Mouse (Mus musculus) lung, embryonic 16.5 days (tissue): ENCODE measurements around the gene Psmb7. TPM values are rescaled to one million over a fixed set of nuclear protein-coding genes. Genes with fewer than 3 reads are reported as not detected.
A peak's percentile ranks its signal among the peaks of the same experiment; 100 is the strongest.

ENCODE experiments used
- ATAC-seq: fragments of 200-750 bp; cut with Nextera tagmentation; 2 replicates; pipeline ENCODE4 v1.8.0; 2017; ENCODE audit warnings: low read depth, mild to moderate bottlenecking, moderate library complexity
- H3K27ac ChIP-seq: fragments of 300-500 bp; sonication (generic); 2 replicates; pipeline ENCODE4 v1.5.1; 2014; ENCODE audit warnings: mild to moderate bottlenecking, control low read depth, low read length
- H3K27me3 ChIP-seq: fragments of 300-500 bp; sonication (generic); 2 replicates; pipeline ENCODE4 v1.6.1; 2014; ENCODE audit warnings: low read depth, low read length, mixed read lengths; ENCODE audit not compliant: control insufficient read depth, insufficient read depth
- H3K36me3 ChIP-seq: fragments of 300-500 bp; sonication (generic); 2 replicates; pipeline ENCODE4 v1.6.1; 2014; ENCODE audit warnings: low read length; ENCODE audit not compliant: control insufficient read depth, insufficient read depth
- H3K4me1 ChIP-seq: fragments of 300-500 bp; sonication (generic); replicated peaks from 2 replicates; pipeline ENCODE4 v1.6.1; 2014; ENCODE audit warnings: low read length, mixed read lengths; ENCODE audit not compliant: control insufficient read depth, insufficient read depth
- H3K4me2 ChIP-seq: fragments of 300-500 bp; sonication (generic); 2 replicates; pipeline ENCODE4 v1.6.1; 2014; ENCODE audit warnings: low read depth, low read length, control low read depth
- H3K4me3 ChIP-seq: fragments of 300-500 bp; sonication (generic); 2 replicates; pipeline ENCODE4 v1.5.1; 2014; ENCODE audit warnings: mild to moderate bottlenecking, low read length, control low read depth
- H3K9ac ChIP-seq: fragments of 300-500 bp; sonication (generic); 2 replicates; pipeline ENCODE4 v1.6.1; 2014; ENCODE audit warnings: low read length, control low read depth
- H3K9me3 ChIP-seq: fragments of 300-500 bp; sonication (generic); 2 replicates; pipeline ENCODE4 v1.6.1; 2016; ENCODE audit warnings: low read length; ENCODE audit not compliant: control insufficient read depth
- WGBS: fragments of 180-500 bp; shearing (Covaris S2); extraction: QIAGEN DNeasy Blood & Tissue Kit; methylation state at CpG from one replicate; pipeline ENCODE4 v1.1.7; 2014; 5-methylcytosine and 5-hydroxymethylcytosine counted together
- polyA plus RNA-seq: library from polyadenylated mRNA; unstranded; fragments of >200 nt; fragmentation: Nextera tagmentation; extraction: Ambion mirVana; gene quantifications from 2 replicates; pipeline ENCODE4 v1.2.1, GENCODE M21; 2015

Psmb7 gene
- polyA plus RNA-seq, 1 experiment from 2014 or later = 238 TPM

- Histone ChIP-seq H3K36me3 (no peaks in the 10 kb centered on the region; the same call in 1 of the 2 replicates), H3K9ac (no peak overlapping the region), H3K27ac (peak overlapping the region; percentile 54), H3K9me3 (no peaks in the 10 kb centered on the region), H3K4me1 (peaks cover 29% of the 10 kb centered on the region), H3K4me2 (no peak overlapping the region), H3K4me3 (no peak overlapping the region), H3K27me3 (no peaks in the 10 kb centered on the region)
- 0 out of 2 replicates have a peak, but pooled peaks have one; percentile 1 for ATAC-seq
Measured at GRCm38 (mm10) chr2:38545706-38546105, 98.2 kb downstream of the Psmb7 start.

GRCm38 (mm10) chr2:38544982-38545381 is 98.9 kb downstream of the Psmb7 start:
- Histone ChIP-seq H3K9me3 (no peaks in the 10 kb centered on the region), H3K9ac (no peak overlapping the region), H3K36me3 (no peaks in the 10 kb centered on the region), H3K4me1 (peaks cover 30% of the 10 kb centered on the region), H3K4me2 (no peak overlapping the region), H3K27me3 (no peaks in the 10 kb centered on the region), H3K27ac (no peak overlapping the region), H3K4me3 (no peak overlapping the region)
- 63% methylated on average over 6 of the region's 6 CpGs for WGBS
- no peak for ATAC-seq

DNA sequence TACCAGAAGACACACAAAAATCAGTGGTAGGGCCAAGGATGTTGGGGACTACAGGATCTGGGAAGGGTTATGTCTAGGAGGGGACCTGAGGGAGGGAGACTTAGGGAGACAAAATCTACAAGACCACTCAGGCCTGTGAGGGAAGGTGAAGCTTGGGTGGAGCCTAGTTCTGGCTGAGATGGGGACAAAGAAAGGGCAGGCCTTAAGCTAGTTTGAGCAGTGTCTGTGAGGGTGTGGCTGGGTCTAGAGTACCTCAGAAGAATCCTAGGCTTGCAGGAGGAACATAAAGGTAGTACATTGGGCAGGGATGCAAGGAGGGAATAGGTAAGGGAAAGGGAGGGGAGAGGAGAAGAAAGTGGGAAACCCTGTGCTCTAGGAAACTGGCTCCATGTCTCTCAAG is 99.5 kb downstream of the Psmb7 start:
- Histone ChIP-seq H3K4me1 (peaks cover 36% of the 10 kb centered on the region), H3K9ac (no peak overlapping the region), H3K36me3 (no peaks in the 10 kb centered on the region), H3K27me3 (no peaks in the 10 kb centered on the region), H3K9me3 (no peaks in the 10 kb centered on the region), H3K4me3 (no peak overlapping the region), H3K27ac (no peak overlapping the region), H3K4me2 (no peak overlapping the region)
- no peak for ATAC-seq

GRCm38 (mm10) chr2:38543158-38543557 is 100.7 kb downstream of the Psmb7 start:
- ATAC-seq = no peak
- Histone ChIP-seq H3K36me3 (no peaks in the 10 kb centered on the region), H3K9ac (no peak overlapping the region), H3K27ac (no peak overlapping the region), H3K9me3 (no peaks in the 10 kb centered on the region), H3K4me1 (peaks cover 36% of the 10 kb centered on the region), H3K27me3 (no peaks in the 10 kb centered on the region), H3K4me2 (no peak overlapping the region), H3K4me3 (no peak overlapping the region)
- 82% methylated on average over 2 of the region's 2 CpGs for WGBS

DNA sequence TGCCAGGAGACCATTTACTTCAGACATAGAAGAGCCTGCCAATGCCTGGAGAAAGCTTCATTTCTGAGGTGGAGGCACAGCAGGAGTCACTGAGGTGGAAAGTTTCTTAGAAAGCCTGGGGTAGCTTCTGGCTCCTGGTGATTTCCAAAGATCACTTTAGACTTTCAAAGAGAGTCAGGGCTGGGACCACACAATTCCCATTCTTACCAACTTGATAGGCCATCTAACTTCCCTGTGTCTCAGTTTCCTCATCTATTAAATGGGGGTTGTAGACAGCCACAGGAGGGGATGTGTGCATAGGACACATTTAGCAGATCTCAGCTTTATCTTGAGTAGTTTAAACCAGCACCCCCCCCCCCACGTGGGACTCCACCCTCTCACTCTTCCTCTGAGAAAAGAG is 101.5 kb downstream of the Psmb7 start:
- ATAC-seq = no peak
- Histone ChIP-seq H3K9me3 (no peaks in the 10 kb centered on the region), H3K4me2 (no peak overlapping the region), H3K4me1 (peaks cover 41% of the 10 kb centered on the region), H3K27me3 (no peaks in the 10 kb centered on the region), H3K4me3 (no peak overlapping the region), H3K9ac (no peak overlapping the region), H3K27ac (no peak overlapping the region), H3K36me3 (no peaks in the 10 kb centered on the region)
- 54% methylated on average over 1 of the region's 1 CpGs for WGBS

GRCm38 (mm10) chr2:38541570-38541969 is 102.3 kb downstream of the Psmb7 start:
- Histone ChIP-seq H3K27me3 (no peaks in the 10 kb centered on the region), H3K4me3 (no peak overlapping the region), H3K4me1 (peaks cover 42% of the 10 kb centered on the region), H3K27ac (no peak overlapping the region), H3K4me2 (no peak overlapping the region), H3K9me3 (no peaks in the 10 kb centered on the region), H3K9ac (no peak overlapping the region), H3K36me3 (no peaks in the 10 kb centered on the region)
- ATAC-seq = no peak
- WGBS = 72% methylated on average over 1 of the region's 1 CpGs

GRCm38 (mm10) chr2:38541101-38541500 is 102.8 kb downstream of the Psmb7 start:
- Histone ChIP-seq H3K9ac (no peak overlapping the region), H3K4me1 (peaks cover 42% of the 10 kb centered on the region), H3K27me3 (no peaks in the 10 kb centered on the region), H3K9me3 (no peaks in the 10 kb centered on the region), H3K4me3 (no peak overlapping the region), H3K4me2 (no peak overlapping the region), H3K36me3 (no peaks in the 10 kb centered on the region), H3K27ac (no peak overlapping the region)
- no peak for ATAC-seq
- WGBS = 80% methylated on average over 3 of the region's 3 CpGs

GRCm38 (mm10) chr2:38540666-38541065 is 103.2 kb downstream of the Psmb7 start:
- no peaks in the 10 kb centered on the region for H3K27me3 ChIP-seq
- no peak overlapping the region for H3K27ac ChIP-seq
- no peak overlapping the region; the same call in 1 of the 2 replicates for H3K9ac ChIP-seq
- no peak for ATAC-seq
- H3K36me3 ChIP-seq = no peaks in the 10 kb centered on the region
- H3K9me3 ChIP-seq = no peaks in the 10 kb centered on the region
- H3K4me1 ChIP-seq = peaks cover 42% of the 10 kb centered on the region
- no peak overlapping the region for H3K4me3 ChIP-seq
- 86% methylated on average over 6 of the region's 6 CpGs for whole genome bisulfite sequencing
- H3K4me2 ChIP-seq = no peak overlapping the region

DNA sequence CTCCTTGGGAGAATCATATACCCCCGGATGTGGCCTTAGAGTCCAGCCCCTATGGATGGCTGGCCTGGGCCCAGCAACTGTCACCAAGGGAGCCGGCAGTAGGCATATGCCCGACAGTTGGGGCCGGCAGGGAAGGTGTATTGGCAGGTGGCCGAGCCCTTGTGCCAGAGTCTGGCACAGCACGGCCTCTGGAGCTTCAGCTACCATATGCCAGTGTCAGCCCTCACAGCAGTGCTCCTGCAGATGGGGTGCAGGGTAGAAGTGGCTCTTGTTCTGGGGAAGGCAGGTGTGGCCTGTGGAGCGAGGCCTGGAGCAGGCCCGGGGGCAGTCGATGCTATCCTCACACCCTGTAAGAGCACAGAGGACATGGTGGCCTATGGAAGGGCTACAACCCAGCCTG is 104.2 kb downstream of the Psmb7 start:
- H3K9me3 ChIP-seq = no peaks in the 10 kb centered on the region
- H3K9ac ChIP-seq = no peak overlapping the region
- H3K36me3 ChIP-seq = no peaks in the 10 kb centered on the region
- 0 out of 2 replicates have a peak, but pooled peaks have one; percentile 15 for ATAC-seq
- no peak overlapping the region for H3K27ac ChIP-seq
- H3K4me1 ChIP-seq = peaks cover 48% of the 10 kb centered on the region
- H3K4me3 ChIP-seq = no peak overlapping the region
- H3K4me2 ChIP-seq = no peak overlapping the region
- 69% methylated on average over 9 of the region's 9 CpGs for WGBS
- H3K27me3 ChIP-seq = no peaks in the 10 kb centered on the region
